Mouse (Mus musculus) cerebral cortex, adult 2 months (tissue): ENCODE data around the gene Trib3.

Experiments used
- WGBS: fragments of 180-500 bp; shearing (Covaris S2); methylation state at CpG from one replicate; pipeline ENCODE4 v1.1.7; 2018; 5-methylcytosine and 5-hydroxymethylcytosine counted together

Trib3 gene

DNA sequence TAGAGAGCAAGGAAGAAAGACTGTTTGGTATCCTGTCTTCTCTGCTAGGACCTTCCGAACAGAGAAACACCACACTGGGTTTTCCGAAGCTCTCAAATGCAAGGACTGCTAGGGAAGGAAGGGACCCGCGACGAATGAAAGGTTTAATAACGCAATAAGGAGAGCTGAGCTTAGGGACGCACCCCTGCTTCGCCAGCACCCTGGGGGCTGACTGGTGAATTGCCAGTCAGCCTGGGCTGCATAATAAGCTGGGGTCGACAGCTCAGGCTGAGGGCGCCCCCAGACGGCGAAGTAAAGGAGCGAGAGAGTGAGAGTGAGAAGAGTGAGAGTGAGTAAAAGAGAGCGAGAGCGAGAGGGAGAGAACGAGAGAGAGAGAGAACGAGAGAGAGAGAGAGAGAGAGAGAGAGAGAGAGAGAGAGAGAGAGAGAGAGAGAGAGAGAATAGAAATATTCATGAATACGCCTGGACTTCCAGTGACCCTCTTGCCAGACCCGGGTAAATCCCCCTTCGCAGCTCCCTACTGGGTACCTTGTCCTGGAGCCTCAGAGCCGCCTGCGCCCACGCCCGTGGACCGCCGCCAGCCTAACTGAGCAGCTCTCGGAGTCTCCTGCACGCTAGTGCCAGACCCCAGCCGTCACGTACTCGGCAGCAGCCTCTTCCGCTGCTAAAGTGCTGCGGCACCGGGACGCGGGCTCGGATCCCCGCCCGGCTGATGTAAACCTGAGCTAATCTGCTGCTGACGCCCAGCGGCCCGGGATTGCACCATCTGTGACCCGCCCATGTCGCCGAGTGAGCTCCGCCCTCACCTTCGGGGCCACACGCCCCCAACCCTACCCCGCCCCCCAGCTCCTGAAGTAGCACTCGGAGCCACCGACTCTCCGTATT, at the start of gene Trib3:
Trib3 (minus strand) TSS at position 704 of the 885 bp plus-strand sequence.
- WGBS, result 1% methylated on average over 52 of the region's 52 CpGs

DNA sequence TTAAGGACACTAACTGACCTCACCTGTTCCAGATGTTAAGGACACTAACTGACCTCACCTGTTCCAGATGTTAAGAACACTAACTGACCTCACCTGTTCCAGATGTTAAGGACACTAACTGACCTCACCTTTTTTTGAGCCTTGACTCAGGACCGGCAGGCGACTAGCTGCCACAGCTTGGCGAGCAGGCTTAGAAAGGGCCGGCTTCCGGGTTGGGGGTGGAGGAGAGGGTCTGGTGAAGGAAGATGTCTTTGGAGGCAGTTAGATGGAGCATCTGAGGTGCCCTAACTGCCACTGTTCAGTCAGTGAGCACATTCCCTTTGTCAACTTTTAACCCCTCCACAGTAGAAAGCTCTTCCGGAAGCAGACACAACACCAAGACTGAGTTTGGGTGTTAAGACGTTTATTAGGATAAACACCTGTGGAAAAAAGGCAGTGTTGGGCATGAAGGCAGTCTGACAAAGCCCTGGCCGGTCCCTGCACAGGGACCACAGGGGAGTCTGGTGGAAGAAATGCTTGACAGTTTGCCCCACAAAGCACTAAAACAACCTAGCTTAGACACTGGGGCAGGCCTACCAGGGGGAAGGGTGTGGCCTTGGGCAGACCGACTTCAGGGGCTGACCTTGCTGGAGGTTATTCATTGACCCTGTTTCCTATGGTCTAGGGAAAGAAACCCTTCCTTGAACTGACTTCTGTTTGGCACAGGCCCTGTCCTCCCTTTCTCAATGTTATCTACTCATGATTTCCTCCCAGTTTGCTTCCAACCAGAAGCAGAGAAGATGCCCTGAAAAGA, 49.6 kb upstream of the Trib3 start:
- 52% methylated on average over 9 of the region's 9 CpGs for WGBS

DNA sequence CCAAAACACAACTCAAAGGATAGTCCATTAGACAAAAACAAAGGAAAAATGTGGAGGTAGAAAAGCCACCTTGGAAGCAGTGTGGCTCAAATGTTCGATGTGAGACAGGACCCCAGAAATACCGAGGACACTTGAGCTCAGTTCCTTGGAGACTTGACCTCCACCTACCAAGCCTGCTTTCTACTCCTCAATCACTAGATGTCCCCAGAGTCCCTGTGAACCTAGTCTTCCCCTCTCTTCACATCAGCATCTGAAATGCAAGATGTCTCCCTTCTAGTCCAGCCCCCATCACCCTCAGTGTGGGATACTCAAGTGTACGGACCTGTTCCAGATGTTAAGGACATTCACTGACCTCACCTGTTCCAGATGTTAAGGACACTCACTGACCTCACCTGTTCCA, 49.0 kb upstream of the Trib3 start:
- 13% methylated on average over 3 of the region's 3 CpGs for WGBS

DNA sequence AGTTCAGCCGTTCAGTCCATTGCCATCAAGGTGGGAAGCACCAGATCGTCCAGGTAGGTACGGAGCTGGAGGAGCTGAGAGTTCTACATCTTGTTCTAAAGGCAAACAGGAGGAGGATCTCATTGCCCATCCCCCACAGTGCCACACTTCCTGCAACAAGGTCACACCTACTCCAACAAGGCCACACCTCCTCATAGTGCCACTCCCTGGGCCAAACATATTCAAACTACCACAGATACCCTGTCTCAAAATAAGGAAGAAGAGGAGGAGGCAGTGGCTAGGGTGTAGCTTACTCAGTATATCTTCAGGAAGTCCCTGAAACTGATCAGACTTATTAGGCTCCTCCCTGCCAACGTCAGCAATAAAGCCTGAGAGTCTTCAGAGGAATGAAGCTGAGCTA, 40.4 kb upstream of the Trib3 start:
- WGBS, result 92% methylated on average over 4 of the region's 4 CpGs

DNA sequence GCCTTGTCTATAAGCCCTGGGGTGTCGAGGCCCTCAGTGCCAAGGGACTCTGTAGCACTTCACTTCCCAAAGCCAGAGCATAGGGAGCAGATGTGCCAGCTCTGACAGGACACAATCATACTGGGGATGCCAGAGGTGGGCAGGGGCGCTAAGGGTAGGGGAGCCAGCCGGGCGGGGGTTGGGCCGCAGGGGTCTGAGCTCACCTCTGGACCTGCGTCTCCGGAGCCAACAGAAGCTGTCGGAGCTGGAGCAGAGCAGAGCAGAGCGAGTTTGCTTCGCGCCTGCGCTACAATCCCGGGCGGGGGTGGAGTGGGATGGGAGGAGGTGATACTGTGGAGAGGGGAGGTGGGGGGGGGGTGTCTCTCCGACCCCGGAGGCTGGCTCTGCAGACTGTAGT, 32.5 kb upstream of the Trib3 start, which contains the start of gene Nrsn2:
Nrsn2 (minus strand) TSS at position 294 of the 397 bp plus-strand sequence.
- WGBS, result 3% methylated on average over 16 of the region's 16 CpGs

DNA sequence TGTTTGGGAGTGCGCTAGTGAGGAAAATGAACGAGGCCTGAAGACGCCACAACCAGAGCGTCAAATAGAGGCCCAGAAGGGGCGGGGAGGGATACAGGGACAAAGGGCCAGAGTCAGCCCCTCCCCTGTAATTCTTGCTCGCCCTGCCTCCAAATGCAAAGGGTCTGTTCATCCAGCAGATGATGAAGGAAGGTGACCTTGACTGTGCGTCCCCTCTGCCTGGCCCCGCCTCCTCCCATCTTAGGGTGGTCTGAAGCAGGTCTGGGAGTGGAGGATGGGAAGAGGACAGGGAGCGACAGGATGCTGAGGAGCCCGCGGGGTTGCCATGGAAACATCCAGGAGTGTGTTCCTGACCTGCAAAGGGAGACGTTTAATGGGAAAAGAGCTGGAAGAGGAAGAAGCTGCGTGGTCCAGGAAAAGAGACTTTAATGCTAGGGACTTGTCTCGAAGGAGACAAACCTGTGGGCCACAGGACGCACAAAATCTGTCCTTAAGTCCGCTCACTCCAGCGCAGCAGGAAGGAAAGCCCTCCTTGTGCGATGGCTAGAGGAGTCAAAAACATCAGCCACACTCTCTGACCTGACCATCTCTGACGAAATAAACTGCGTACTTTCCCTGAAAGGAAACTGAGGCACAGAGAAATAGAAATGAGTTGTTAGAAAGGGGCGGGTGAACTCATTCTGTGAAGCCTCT, 32.0 kb upstream of the Trib3 start:
- WGBS, result 21% methylated on average over 21 of the region's 21 CpGs

DNA sequence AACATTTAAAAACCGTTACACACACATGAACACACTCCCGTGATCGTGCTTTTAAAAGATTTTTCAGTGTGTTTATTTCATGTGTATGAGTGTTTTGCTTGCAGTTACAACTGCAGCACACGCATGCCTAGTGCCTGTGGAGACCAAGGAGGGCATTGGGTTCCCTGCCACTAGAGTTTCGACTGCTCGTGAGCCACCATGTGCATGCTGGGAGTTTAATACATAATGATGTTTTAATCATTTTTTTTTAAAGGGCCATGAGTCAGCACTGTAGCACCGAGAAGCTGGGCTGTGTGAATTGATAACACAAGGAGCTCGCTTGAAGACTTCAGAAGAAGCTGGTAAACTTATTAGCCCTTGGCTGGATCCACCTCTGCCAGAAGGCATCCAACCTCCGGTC, 29.7 kb upstream of the Trib3 start:
- WGBS, result 77% methylated on average over 9 of the region's 9 CpGs

DNA sequence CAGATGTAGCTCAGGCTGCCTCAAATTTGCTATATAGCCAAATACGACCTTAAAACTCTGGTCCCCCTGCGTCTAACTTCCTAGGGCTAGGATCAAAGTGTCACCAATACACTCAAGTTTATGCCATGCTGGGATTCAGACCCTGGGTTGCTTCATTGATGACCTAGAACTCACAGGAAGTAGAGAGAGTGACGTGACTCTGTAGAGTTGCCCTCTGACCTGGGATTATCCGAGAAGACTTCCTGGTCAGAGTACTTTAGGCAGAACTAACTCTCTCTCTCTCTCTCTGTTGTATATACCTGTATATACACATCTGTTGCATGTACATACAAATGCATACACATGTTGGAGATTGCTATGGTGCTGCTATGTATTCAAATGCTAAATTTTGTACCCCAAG, 28.8 kb upstream of the Trib3 start:
- whole genome bisulfite sequencing, result 83% methylated on average over 4 of the region's 4 CpGs

DNA sequence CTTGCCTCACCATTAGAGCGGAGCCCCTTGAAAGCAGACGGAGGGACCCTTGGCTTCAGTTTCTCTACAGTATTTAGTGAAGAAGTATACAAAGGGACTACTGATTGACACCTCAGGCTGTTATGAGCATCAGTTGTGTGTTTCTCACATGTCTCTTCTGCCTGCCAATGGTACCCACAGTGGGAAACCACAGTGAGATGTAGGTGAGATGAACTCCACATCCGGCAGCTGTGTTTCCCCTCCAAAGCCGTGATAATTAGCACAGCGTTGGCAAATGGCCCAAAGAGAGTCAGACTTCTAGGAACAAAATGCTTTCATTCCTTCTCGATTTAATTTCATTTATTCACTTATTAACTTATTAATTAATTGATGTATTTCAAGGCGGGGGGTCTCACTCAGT, 28.3 kb upstream of the Trib3 start:
- WGBS, result 66% methylated on average over 7 of the region's 7 CpGs

DNA sequence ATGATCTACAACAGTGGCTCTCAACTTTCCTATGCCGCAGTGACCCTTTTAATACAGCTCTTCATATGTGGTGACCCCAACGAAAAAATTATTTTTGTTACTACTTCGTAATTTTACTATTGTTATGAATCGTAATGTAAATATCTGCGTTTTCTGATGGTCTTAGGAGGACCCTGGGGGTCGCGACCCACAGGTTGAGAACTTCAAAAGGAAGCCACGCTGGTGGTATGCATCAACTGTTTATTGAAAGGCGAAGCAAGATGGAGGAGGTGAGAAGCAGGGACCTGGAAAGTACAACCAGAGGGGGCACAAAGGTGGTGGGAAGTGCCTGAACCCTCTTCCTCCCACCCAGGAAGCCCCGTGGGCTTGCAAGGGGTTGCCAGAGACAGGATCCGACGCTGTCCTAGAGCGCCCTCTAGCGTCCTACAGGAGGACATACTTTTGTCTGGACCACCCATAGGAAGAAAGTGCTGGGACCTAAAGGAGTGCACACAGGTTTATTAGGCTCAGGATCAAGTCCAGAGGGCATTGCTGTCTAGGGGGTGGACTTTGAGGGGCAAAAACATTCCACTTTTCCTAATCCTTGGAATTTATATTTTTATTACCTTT, 24.8 kb upstream of the Trib3 start:
- 33% methylated on average over 14 of the region's 14 CpGs for WGBS

DNA sequence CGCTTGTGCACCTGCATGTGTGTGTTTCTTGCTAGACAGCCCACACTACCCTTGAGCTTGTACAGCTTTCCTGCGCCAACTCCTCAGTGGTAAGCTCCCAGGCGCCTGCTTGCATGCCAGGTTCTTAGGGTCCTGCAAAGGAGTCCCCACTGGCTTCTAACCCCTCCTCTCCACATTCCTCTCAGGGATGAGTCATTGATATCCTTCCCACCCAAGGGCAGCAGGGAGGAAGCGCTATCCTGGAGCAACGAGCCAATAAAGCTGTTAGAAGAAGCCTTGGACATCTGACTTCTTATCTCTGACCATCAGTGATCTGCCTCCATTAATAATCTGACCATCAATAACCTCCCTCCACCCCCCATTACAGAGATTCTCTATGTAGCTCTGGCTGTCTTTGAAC, 24.1 kb upstream of the Trib3 start:
- WGBS, result 77% methylated on average over 5 of the region's 5 CpGs

DNA sequence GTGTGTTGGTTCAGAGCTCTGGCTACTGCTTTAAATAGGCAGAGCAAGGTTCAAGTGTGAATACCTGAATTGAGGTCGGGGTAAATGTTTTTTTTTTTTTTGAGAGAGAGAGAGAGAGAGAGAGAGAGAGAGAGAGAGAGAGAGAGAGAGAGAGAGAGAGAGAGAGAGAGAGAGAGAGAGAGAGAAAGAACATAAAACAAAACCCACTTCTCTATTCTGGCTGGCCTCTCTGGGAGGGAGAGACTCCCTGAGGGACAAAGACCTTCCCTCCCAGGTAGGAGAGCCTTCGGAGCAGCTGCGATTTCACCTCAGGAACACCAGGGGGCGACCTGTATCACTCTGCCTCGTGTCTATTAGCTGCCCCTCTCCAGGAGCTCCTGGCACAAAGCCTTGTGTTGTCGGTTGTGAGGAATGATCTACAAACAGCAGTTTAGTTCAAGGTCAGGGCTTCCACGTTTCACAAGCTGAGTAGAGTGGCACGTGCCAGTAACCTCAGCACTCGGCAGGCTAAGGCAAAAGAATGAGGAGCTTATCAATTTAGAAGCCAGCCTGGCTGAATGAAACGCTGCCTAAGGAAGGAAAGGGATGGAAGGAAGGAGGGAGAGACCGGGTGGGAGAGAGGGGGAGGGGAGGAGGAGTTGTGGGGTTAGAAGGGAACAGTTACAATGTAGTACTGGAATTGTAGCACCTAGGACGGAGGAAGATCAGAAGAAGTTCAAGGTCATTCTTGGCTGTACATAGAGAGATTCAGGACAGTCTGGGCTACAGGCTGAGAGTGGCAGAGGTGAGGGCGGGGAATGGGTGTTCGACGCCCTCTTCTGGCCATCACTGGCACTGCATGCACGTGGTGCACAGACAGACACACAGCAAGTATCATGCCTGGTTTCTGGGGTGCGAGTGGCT, 19.7 kb upstream of the Trib3 start:
- WGBS, result 9% methylated on average over 17 of the region's 17 CpGs

DNA sequence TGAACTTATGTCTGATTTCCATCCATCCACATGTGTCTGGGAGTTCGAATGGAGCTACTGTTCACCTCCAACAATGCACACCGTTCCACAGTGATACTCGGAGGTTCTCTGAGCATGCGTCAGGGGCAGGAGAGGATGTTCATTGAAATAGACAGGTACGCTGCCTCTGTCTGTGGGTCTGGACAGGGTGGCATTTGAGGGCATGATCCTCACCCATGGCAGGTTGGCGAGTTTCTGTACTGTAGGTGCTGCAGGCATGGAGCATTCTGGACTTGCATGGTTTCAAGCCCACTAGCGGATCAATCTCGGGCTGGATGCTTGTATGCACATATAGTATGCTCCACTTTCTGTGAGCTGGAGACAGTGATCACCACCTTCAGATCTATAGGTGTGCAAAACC, 17.4 kb upstream of the Trib3 start:
- WGBS, result 90% methylated on average over 8 of the region's 8 CpGs

DNA sequence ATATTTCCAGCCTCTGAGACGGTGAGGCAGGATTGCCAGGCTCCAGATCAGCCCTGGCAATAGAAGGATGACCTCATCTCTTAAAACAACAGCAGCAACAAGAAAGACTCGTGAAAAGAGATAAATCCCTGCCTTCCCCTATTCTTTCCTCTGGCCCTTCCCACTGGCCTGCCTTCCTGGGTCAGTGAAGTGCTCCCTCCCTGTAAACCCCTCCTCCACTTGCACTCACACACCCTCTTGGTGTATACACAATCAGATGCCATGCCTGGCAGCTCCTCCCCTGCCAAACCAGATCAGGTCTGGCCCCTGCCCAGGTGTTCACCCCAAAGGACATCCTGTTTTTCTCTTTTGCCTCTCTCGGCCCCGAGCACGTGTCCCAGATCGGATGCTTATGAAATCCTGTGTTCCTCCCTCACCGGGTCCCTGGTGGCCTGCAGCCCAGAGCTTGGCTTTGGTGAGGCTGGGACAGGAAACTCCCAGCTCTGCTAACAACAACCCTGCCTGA, 16.5 kb upstream of the Trib3 start:
- WGBS, result 60% methylated on average over 7 of the region's 7 CpGs

DNA sequence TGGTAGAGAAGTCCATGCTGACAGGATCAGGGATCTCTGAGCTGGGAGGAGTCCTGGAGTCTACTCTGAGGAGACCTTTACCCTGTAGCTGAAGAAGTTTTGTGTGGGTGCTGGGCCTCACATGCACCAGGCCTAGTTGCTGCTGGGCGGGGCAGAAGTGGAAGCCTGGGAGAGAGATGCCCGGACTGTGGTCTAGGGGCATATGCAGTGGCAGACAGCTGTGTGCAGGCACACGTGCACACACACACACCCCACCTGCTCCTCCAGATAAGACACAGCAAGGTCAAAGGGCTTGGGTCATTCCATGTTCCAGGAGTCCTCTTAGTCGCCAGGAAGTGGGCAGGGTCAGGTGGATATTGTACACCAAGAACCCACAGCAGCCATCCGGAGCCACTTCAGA, 15.8 kb upstream of the Trib3 start:
- 85% methylated on average over 5 of the region's 5 CpGs for WGBS

DNA sequence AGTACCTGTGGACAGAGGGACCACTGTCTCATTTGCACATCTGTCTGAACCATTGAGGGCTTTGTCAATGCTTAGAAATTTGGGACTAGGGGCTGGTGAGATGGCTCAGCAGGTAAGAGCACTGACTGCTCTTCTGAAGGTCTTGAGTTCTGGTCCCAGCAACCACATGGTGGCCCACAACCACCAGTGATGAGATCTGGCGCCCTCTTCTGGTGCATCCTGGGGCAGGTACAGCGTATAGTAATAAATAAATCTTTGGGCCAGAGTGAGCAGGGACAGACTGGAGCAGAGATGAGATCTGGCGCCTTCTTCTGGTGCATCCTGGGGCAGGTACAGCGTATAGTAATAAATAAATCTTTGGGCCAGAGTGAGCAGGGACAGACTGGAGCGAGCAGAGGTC, 15.1 kb upstream of the Trib3 start:
- WGBS, result 84% methylated on average over 5 of the region's 5 CpGs

DNA sequence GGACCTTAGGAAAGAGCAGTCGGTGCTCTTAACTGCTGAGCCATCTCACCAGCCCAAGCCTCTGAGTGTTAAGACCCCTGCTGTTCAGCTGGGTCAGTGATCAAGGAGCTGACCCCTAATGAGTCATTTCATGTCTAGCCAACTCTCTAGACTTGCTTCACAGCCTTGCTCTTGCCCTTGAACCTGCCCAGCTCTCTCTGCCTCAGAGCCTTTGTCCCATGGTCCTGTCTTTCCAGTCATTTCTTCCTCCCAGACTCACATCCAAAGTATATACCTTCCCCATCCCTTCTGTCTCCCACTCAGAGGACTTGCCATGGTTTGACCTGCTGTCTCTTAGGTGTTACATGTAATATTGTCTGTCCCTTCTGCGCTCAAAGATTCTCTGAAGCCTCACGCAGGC, 13.4 kb upstream of the Trib3 start:
- WGBS, result 92% methylated on average over 3 of the region's 3 CpGs

DNA sequence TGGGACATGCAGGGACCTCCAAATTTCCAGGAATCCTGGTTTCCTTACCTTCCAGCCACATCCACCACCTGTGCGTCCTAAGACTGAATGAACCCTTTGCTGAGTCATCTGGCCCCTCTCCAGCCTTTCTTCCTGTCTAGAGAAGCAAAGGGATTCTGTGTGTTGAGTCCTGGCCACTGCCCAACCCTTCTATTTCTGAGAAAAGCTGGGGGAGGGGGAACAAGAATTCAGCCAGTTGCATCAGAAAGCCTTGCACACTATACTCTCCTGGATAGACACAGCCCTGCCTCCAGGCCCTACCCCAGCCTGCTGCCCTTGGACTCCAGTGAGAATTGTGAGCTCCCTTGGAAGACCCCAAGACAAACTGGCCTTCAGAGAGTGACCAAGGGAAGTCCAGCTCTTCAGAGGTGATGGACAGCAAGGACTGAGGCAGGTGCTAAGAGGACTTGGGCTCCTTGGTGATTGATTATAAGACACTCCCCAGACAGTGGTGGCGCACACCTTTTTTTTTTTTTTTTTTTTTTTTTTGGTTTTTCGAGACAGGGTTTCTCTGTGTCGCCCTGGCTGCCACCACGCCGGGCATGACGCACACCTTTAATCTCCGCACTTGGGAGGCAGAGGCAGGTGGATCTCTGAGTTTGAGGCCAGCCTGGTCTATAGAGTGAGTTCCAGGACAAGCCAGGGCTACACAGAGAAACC, 6.2 kb upstream of the Trib3 start:
- WGBS, result 84% methylated on average over 8 of the region's 8 CpGs

DNA sequence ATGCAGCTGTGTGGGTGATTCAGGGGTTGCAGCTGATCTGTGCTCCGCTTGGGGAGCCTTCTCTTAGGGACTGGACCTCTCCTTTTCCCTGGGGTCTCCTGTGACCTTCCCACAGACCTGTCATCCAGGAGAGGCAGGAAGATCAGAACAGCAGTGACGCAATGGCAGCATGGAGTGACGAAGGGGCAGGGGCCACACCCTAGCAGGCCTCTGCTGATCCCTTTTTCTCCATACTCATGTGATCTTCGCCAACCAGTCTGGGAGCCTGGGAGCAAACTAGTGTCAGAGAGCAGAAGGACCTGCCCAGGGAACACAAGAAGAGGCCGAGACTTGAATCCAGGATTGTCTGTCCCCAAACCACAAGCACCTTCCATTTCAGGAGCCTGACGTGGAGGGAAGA, 5.4 kb upstream of the Trib3 start:
- WGBS, result 90% methylated on average over 6 of the region's 6 CpGs

DNA sequence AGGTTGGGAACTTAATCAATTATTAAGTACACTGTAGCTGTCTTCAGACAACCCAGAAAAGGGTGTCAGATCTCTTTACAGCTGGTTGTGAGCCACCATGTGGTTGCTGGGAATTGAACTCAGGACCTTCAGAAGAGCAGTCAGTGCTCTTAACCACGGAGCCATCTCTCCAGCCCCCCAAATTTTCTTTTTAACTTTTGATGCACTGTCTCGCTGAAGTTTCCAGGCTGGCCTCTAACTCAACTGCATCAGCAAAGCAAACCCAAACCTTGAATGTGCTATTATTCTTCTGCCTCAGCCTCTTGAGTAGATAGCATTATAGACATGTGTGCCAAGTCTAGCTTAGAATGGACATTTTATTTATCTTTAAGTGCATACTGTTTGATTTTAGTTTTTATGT, 3.9 kb upstream of the Trib3 start:
- WGBS, result 84% methylated on average over 2 of the region's 2 CpGs
